Mouse (Mus musculus): Measurements from ENCODE around the gene Arhgap17.

- TF ChIP-seq TAL1 (conservative IDR thresholded peaks at IDR 0.05; ENCODE audit: low read depth, low read length) (no peak), CTCF (IDR thresholded peaks at IDR 0.05; ENCODE audit: low read depth, low read length) (no peak), POLR2AphosphoS5 (IDR thresholded peaks at IDR 0.05; ENCODE audit: insufficient replicate concordance, low read depth, low read length) (no peak), GATA1 (IDR thresholded peaks at IDR 0.05; ENCODE audit: borderline replicate concordance, low read length) (no peak), GATA2 (IDR thresholded peaks at IDR 0.05; ENCODE audit: borderline replicate concordance, low read depth, low read length) (no peak)
These were observed 14.9 kb downstream of the Arhgap17 start for GRCm38 (mm10) chr7:123354851-123355250.
